Mouse (Mus musculus) mouse embryonic stem cell (cell line): ENCODE measurements at regions not wholly inside any gene's neighbourhood (a gene's known extent, or its start where the extent isn't known, plus 50 kb on each side); places are given as distances from the start of the nearest gene placed in this dataset.
"Not testable (repeated sequence)": the region's sequence is repeated elsewhere in the genome, so short reads cannot be mapped to it uniquely, and the experiment has no call there.

Experiments used
- in situ Hi-C, 2 experiments: fragments of 300-500 bp; cut with MboI; formaldehyde crosslinking; loops; 1 replicate in 1 of 2; 3 replicates in 1 of 2; pipeline ENCODE4 v1.14.3; 2019 to 2020; ENCODE audit warnings: low sequenced_read_pairs in 2 of 2, low pct_unique_long_range_greater_than_20kb in 1 of 2, mixed read lengths in 1 of 2; ENCODE audit not compliant: unreplicated experiment in 1 of 2

DNA sequence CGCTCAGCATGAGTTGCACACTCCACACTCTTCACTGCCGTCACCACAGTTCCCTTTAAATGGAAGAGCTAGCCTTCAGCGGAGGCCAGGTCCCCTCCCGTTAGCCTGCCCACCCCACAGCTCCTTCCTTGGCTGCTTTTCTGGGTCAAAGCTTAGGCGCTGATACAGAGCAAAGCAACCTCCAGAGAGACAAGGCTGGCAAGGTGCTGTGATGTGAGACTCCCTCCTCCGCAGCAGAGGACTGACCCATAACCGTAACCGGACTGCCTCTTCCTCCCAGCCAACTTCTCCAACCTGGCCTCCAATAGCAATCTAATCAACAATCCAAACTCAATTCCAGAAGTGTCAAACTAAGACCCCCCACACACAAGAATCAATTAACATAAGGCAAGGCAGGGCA lies 140.4 kb downstream of the Katnal1 start:
- in situ Hi-C loops, result no loop called here

DNA sequence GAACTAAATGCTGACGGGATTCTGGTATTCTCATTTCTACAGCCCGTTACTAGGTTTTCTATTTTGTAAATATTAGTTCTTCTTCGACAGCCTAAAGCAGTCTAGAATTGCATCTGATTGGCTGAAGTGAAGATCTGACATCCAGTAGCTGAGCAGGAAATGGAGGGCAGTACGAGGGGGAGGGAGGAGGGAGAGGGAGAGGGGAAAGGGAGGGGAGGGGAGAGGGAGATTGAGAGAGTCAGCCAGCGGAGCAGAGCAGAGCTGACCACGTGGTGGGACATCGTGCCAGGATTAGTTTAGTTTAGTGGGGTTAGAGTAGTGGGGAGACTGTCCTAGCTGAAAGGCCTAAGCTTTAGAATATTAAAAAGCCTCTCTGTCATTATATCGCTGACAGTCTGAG lies 141.8 kb downstream of the Katnal1 start:
- in situ Hi-C loops, result no loop called here

DNA sequence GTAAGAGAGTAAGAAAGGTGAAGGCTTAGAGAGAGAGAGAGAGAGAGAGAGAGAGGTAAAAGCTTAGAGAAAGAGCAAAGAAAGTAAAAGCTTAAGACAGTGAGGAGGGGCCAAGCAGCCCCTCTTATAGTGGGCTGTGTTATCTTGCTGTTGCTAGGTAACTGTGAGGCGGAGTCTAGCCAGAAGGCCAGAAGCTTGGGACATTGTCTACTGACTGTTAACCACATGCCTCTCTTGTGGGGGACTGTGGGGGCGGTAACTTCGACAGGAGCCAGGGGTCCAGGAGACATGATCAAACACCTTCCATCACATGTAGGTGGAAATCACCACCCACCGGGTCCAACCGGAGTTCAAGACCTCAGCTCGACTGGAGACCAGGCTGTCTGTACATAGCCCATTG lies 148.0 kb downstream of the Katnal1 start:
- in situ Hi-C loops, result not testable (repeated sequence)

DNA sequence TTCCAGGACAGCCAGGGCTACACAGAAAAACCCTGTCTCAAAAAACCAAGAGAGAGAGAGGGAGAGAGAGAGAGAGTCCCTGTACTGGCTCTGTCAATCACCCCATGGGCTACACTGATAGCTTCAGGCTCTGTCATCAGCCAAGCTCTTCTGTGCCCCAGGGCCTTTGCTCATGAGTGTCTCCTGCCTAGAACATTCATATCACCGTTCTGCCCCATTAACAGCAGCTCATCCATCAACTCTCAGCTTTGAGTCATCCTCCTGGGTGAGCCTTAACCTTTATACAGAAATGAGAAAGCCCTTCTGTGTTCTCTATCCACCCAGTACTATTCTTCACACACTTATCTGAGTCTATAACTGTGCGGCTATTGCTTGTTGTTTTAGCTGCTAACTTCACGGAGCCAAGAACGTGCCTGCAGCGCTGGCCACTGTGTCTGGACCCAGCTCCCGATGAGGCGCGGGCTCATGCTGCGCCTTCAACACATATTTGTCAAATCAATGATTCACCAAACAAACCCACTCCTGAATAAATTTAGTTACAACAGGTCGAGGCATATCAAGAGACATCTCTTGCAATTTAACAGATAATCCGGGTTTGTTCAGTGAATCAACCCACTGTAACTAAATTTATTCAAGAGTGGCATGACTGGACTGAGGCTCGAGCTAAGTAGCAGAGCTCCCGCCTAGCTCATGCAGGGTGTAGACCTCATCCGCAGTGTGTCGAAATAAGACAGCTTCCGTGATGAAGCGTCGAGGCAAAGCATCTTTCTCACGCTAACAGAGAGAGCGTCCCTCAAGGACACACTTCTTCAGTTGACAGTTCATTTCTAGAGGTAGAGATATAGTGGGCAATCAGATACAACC lies 152.1 kb downstream of the Katnal1 start:
- in situ Hi-C loops, result no loop called here

DNA sequence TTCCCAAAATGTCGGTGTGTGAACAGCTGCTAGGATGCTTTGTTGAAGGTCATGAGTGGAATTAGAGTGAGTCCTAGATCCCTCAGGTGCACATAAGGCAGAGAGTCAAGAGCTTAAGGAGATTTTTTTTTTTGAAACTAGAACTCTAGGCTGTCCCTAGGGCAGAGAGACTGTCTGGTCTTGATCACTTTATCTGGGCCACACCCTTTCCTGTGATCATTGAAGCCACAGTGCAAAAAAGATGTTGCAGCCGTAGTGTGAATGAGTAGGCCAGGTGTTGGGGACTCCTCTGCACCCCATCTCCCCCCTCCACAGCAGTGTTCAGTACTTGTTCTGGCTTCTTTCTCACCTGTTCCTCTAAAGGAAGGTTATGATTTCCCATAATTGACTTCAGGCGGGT lies 153.9 kb downstream of the Katnal1 start:
- in situ Hi-C loops, result no loop called here

DNA sequence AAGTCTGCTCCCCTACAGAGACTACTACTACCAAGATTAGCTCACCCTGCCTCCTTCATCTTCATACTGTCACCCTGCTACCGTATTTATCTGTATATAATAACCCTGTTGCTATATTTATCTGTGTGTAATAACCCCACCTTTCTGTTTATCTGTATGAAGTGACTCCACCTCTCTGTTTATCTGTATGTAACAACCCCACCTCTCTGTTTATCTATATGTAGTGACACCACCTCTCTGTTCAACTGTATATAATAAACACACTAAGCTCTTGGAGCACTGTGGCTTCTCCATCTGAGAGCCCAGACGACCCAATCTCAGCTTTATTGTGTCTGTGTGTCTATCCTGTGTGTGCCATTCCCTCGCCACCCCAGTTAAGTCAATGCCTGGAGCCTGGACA lies 154.7 kb downstream of the Katnal1 start:
- in situ Hi-C loops, result no loop called here

DNA sequence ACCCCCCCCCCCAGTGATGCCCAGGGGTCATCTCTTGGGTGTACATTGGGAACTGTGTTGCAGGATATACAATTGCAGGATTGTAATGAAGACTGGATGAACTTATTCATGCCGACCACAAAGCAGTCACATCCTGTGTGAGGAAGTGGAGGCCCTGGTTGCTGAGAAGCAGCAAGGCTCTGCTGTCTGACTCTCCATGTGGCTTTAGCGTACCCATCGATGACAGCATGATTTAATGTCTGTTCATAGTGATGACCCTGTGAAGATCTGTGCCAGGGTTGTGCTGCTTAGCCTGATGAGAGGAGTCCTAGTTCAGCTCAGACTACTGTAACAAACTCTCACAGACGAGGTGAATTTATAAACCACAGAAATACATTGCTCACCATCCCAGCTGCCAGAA lies 159.7 kb downstream of the Katnal1 start:
- in situ Hi-C loops, result no loop called here

DNA sequence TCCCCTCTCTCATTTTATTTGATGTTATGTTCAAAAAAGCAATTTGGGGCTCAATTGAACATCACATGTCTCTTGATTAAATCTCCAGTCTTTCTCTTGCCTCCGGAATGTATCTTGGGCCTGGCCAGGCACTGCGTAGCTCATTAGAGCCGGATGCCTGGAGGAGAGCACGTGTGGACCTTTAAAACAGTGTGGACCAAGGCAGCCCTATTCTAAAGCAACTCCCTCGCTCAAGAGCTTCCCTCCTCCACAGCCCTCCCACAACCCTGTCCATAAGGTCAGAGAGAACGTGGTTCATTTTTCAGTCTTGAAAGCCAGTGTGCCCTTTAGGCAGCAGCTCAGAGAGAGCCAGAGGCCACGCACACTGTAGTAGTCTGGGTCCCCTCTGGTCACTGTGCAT lies 160.8 kb downstream of the Katnal1 start:
- in situ Hi-C loops, result no loop called here

DNA sequence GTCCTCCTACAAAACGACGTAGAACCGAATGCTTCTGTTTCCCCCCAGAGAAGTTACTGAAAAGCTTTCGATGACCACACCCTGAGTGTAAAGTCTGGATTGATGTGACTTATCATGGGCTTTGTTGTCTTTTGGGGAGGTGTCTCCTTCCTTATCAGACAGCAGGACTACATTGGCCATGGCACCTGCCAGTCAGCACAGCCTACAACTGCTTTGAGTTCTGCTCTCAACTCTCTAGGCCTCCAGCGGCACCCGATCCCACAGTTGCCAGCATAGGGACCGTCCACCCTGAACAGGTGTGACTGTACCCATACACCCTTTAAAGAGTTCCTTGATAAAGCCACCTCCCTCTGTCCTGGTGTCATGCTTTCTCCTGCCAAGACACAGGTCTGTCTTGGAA lies 163.1 kb downstream of the Katnal1 start:
- in situ Hi-C loops, result no loop called here

DNA sequence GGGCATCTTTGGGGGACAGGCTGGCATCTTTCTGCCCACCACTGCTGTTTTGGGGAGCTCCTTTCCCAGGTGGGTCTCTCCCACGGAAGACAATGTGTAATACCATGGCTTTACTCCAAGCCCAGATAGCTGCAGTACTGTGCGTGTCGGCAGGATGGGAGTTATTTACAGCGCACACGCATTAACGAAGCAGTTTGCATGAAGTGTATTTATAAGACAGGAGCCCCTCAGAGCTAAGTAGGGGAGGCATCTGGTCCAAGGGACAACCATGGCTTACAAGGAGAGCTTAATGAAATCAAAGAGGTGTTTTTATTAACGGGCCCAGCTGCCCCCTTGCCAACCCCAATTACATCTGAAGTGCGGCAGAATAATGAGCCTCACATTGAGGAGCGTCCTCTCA lies 169.0 kb downstream of the Katnal1 start:
- in situ Hi-C loops, result no loop called here

DNA sequence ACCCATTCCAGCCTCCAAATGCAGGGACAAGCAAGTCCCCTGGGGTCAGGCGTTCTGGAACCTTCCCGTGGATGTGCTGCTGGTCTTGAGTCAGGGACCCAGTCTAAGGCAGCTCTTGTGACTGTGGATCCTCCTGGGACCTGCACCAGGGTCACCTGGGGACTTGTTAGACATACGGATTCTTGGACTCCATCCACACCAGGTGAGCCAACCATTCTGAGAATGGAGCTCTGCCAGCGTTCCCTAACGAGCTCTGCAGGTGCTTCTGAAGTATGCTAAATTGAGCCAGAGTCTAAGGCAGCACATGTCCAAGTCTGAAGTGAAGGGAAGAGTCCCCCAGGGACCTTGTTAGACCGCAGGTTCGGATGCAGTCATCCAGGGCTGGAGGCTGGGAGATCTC lies 170.3 kb downstream of the Katnal1 start:
- in situ Hi-C loops, result no loop called here

DNA sequence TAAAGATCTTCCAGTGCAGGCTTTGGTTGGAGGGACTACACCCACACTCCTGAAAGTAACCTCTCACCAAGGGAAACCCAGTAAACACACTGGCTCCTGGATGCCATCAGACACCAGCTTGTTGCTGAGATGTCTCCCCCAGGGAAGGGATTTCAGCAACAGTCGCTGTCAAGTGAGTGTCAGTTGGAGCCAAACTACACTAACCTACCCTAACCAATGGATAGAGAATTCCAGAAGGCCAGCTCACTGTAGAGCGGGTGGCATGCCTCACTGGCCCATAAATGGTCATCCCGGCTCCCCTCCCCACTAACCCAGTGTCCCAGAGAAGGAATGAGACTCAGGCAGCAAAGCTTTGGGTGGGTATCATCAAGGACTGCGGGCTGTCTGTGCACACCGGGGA lies 171.4 kb downstream of the Katnal1 start:
- in situ Hi-C loops, result no loop called here

DNA sequence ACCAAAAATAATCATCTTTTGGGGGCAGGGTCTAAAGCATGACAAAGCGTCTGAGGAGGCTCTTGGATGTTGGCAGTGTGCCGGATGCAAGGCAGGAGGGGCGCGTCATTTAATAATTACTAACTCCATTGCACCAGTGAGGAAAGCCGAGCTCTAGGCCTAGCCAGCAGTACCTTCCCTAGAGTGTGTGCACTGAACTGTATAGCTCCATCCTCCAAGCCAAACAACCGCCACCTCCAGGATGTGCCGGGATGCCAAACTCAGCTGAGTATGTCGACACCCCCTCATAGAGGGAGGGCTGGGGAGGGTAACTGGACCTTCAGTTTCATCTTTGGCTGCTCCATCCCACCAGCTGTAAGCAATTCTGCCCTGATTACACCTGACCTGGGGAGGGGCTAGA lies 171.9 kb downstream of the Katnal1 start:
- in situ Hi-C loops, result no loop called here

DNA sequence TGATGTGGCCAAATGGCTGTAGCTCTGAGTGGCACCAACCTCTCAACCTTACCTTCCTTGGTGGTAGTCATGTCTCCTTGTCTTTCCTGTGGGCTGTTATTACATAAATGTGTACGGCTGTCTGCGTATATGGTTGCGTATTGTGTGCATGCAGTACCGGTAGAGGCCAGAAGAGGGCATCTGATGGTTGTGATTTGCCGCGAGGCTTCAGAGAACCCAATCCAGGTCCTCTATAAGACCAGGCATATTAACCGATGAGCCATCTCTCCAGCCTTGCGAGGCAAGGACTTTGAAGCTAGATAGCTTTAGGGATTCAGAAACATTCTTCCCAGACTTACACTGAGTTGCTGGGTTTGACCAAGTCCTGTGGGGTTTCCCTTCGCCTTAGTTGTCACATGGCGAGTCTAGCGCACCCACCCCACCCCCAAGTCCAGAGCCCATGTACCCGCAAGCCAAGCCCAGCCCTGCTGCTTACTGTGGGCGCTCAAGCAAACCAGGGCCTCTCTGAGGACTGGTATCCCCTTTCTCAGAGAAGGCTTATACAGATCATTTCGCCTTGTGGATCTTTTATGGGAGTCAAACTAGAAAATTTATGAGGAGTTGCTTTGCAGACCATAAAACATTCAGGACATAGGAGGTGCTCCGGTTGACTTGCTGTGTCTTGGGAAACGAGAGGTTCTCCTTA lies 172.7 kb downstream of the Katnal1 start:
- in situ Hi-C loops, result no loop called here

DNA sequence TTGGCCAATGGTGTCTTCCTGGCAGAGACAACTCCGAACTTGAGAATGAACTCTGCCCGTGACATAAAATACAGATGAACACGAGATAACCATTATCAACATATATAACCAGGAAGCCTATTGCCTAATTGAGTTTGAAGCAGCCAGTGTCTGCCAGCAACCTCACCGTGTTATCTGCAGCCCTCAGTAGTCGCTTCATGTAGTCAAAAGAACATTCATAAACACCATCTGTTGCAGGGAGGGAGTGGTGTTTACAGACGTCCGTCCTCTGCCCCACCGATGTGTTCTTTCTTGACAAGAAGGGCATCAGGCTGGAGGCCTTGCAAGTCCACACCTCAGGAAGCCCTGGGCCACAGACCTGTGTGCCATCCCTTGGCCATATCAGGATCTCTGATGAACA lies 173.3 kb downstream of the Katnal1 start:
- in situ Hi-C loops, result no loop called here

DNA sequence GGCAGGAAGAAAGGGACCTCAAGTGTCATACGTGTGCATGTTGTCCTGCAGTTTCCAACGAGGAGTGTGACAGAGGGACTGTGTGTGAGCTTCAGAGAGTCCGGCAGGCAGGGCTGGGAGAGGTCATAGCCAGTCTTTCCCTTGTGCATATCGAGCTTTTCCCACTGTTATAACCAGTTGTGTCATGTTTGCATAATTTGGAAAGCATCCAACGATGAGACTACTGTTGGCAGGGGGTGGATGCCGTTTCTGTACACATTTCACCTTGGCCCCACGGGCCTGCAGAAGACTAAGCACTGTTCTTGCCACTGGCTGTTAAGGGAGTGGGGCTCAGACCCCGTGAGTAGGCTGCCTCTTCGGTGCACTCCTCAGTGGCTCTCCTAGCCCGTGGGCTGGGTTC lies 174.2 kb downstream of the Katnal1 start:
- in situ Hi-C loops, result loop anchor here in 1 of 2 experiments (5.0 kb wide), 1 partner anchor 37 kb away; no protein-coding TSS in a partner anchor

DNA sequence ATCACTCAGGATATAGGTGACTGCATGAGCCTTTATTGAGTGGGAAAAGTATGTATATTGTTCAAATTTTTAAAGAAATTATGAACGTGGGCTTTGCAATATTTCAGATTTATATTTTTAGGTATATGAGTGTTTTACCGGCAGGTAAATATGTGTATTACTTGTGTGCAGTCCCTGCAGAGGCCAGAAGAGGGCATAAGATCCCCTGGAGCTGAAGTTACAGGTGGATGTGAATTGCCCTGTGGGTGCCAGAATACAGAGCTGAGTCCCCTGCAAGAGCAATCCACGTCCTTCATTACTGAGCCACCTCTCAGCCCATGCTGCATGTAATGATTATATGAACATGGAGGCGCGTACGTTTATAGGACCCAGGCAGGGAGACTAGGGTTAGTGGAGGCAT lies 174.8 kb downstream of the Katnal1 start:
- in situ Hi-C loops, result loop anchor here in 1 of 2 experiments (5.0 kb wide), 1 partner anchor 38 kb away; no protein-coding TSS in a partner anchor

DNA sequence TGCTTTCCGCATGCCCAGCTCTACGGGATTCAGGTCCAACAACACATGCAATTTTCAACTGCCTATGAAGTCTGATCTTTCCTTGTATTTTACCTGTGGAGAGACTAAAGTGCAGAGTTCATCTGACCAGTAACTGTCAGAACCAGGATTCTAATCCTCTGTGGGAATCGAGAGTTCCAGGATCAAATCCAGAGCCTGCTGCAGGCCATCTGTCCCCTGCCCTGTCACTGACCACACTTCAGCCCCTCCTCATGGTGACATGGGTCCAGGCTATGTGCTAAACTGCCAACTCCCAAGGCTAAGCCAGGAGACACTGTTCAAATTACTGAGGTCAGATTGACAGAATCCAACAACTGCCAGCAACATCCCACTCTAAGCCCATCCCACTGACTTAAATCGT lies 175.7 kb downstream of the Katnal1 start:
- in situ Hi-C loops, result loop anchor here in 1 of 2 experiments (5.0 kb wide), 1 partner anchor 39 kb away; no protein-coding TSS in a partner anchor

DNA sequence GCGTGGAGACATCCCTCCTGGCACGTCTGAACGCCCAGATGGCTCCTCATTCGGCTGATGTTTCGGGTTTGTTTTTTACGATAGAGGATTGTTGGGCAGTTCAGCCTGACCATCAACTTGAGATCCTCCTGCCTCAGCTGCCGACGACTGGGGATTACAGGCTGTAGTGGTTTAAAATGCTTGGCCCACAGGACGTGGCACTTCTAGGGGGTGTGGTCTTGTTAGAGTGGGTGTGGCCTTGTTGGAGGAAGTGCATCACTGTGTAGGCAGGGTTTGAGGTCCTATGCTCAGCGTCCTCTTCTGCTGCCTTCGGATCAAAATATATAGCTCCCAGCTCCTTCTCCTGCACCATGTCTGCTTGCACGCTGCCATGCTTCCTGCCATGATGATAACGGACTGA lies 177.1 kb downstream of the Katnal1 start:
- in situ Hi-C loops, result loop anchor here in 1 of 2 experiments (5.0 kb wide), 1 partner anchor 40 kb away; no protein-coding TSS in a partner anchor
